Mouse (Mus musculus): ENCODE measurements around the gene Atp1b1. TPM values are rescaled to one million over a fixed set of nuclear protein-coding genes. Genes with fewer than 3 reads are reported as not detected.
A peak's percentile ranks its signal among the peaks of the same experiment; 100 is the strongest.

Gene Atp1b1
- polyA plus RNA-seq, 1 experiment = 369 TPM

GRCm38 (mm10) chr1:164445620-164446162 lies 12.5 kb downstream of the Atp1b1 start:
- WGBS = 69% methylated on average over 5 of the region's 5 CpGs
- no peaks in the 10 kb centered on the region for H3K27me3 ChIP-seq (ENCODE audit: control insufficient read depth, insufficient read depth, low read length)
- H3K4me3 ChIP-seq (ENCODE audit: low read depth, low read length) = no peak overlapping the region
- peaks cover 91% of the 10 kb centered on the region for H3K36me3 ChIP-seq (ENCODE audit: control insufficient read depth, insufficient read depth, low read length)
- H3K4me1 ChIP-seq (ENCODE audit: control insufficient read depth, insufficient read depth, insufficient read length, low read length) = peaks cover 16% of the 10 kb centered on the region
- 0 out of 2 replicates have a peak overlapping the region, but pooled peaks have one; percentile 20 for H3K27ac ChIP-seq (ENCODE audit: insufficient read depth, low read depth, low read length)
- TF ChIP-seq CTCF (IDR thresholded peaks at IDR 0.05; ENCODE audit: extremely low read depth, insufficient read length, insufficient replicate concordance, low read depth, low read length) (no peak), POLR2A (IDR thresholded peaks at IDR 0.05; ENCODE audit: low read depth, low read length) (no peak)

GRCm38 (mm10) chr1:164441408-164441974 lies 16.7 kb downstream of the Atp1b1 start:
- Histone ChIP-seq H3K36me3 (ENCODE audit: control insufficient read depth, insufficient read depth, low read length) (peaks cover 91% of the 10 kb centered on the region), H3K4me1 (ENCODE audit: control insufficient read depth, insufficient read depth, insufficient read length, low read length) (peaks cover 6% of the 10 kb centered on the region), H3K27me3 (ENCODE audit: control insufficient read depth, insufficient read depth, low read length) (no peaks in the 10 kb centered on the region), H3K27ac (ENCODE audit: insufficient read depth, low read depth, low read length) (no peak overlapping the region), H3K4me3 (ENCODE audit: low read depth, low read length) (no peak overlapping the region)
- 73% methylated on average over 18 of the region's 18 CpGs for WGBS
- no peak for TF ChIP-seq CTCF (IDR thresholded peaks at IDR 0.05; ENCODE audit: extremely low read depth, insufficient read length, insufficient replicate concordance, low read depth, low read length)
- TF ChIP-seq POLR2A (IDR thresholded peaks at IDR 0.05; ENCODE audit: low read depth, low read length) = no peak

- Histone ChIP-seq H3K27ac (ENCODE audit: insufficient read depth, low read depth, low read length) (no peak overlapping the region), H3K27me3 (ENCODE audit: control insufficient read depth, insufficient read depth, low read length) (no peaks in the 10 kb centered on the region), H3K4me3 (ENCODE audit: low read depth, low read length) (no peak overlapping the region), H3K36me3 (ENCODE audit: control insufficient read depth, insufficient read depth, low read length) (peaks cover 88% of the 10 kb centered on the region), H3K4me1 (ENCODE audit: control insufficient read depth, insufficient read depth, insufficient read length, low read length) (peaks cover 5% of the 10 kb centered on the region)
- WGBS = 58% methylated on average over 11 of the region's 11 CpGs
- TF ChIP-seq POLR2A (IDR thresholded peaks at IDR 0.05; ENCODE audit: low read depth, low read length) (no peak), CTCF (IDR thresholded peaks at IDR 0.05; ENCODE audit: extremely low read depth, insufficient read length, insufficient replicate concordance, low read depth, low read length) (no peak)
Observed at GRCm38 (mm10) chr1:164440708-164441407, 17.3 kb downstream of the Atp1b1 start.

GRCm38 (mm10) chr1:164440230-164440629 lies 17.9 kb downstream of the Atp1b1 start:
- Histone ChIP-seq H3K27me3 (ENCODE audit: control insufficient read depth, insufficient read depth, low read length) (no peaks in the 10 kb centered on the region), H3K36me3 (ENCODE audit: control insufficient read depth, insufficient read depth, low read length) (peaks cover 83% of the 10 kb centered on the region), H3K4me3 (ENCODE audit: low read depth, low read length) (no peak overlapping the region), H3K27ac (ENCODE audit: insufficient read depth, low read depth, low read length) (no peak overlapping the region), H3K4me1 (ENCODE audit: control insufficient read depth, insufficient read depth, insufficient read length, low read length) (peaks cover 5% of the 10 kb centered on the region)
- no peak for TF ChIP-seq CTCF (IDR thresholded peaks at IDR 0.05; ENCODE audit: extremely low read depth, insufficient read length, insufficient replicate concordance, low read depth, low read length)
- TF ChIP-seq POLR2A (IDR thresholded peaks at IDR 0.05; ENCODE audit: low read depth, low read length) = no peak
- 73% methylated on average over 6 of the region's 6 CpGs for WGBS

- TF ChIP-seq POLR2A (IDR thresholded peaks at IDR 0.05; ENCODE audit: low read depth, low read length) (no peak), CTCF (IDR thresholded peaks at IDR 0.05; ENCODE audit: extremely low read depth, insufficient read length, insufficient replicate concordance, low read depth, low read length) (no peak)
- no peak overlapping the region for H3K4me3 ChIP-seq (ENCODE audit: low read depth, low read length)
- 0 out of 2 replicates have a peak overlapping the region, but pooled peaks have one; percentile 16 for H3K27ac ChIP-seq (ENCODE audit: insufficient read depth, low read depth, low read length)
- WGBS = 54% methylated on average over 7 of the region's 7 CpGs
- H3K4me1 ChIP-seq (ENCODE audit: control insufficient read depth, insufficient read depth, insufficient read length, low read length) = peaks cover 5% of the 10 kb centered on the region
- H3K36me3 ChIP-seq (ENCODE audit: control insufficient read depth, insufficient read depth, low read length) = peaks cover 52% of the 10 kb centered on the region
- H3K27me3 ChIP-seq (ENCODE audit: control insufficient read depth, insufficient read depth, low read length) = no peaks in the 10 kb centered on the region
Observed at GRCm38 (mm10) chr1:164436749-164437148, 21.4 kb downstream of the Atp1b1 start.

- TF ChIP-seq POLR2A (IDR thresholded peaks at IDR 0.05; ENCODE audit: low read depth, low read length) (no peak), CTCF (IDR thresholded peaks at IDR 0.05; ENCODE audit: extremely low read depth, insufficient read length, insufficient replicate concordance, low read depth, low read length) (no peak)
- WGBS = 31% methylated on average over 6 of the region's 6 CpGs
- Histone ChIP-seq H3K36me3 (ENCODE audit: control insufficient read depth, insufficient read depth, low read length) (peaks cover 25% of the 10 kb centered on the region), H3K4me3 (ENCODE audit: low read depth, low read length) (no peak overlapping the region), H3K27ac (ENCODE audit: insufficient read depth, low read depth, low read length) (peak overlapping the region; percentile 39; the same call in 1 of the 2 replicates), H3K27me3 (ENCODE audit: control insufficient read depth, insufficient read depth, low read length) (no peaks in the 10 kb centered on the region), H3K4me1 (ENCODE audit: control insufficient read depth, insufficient read depth, insufficient read length, low read length) (peaks cover 2% of the 10 kb centered on the region; the same call in 1 of the 2 replicates)
Observed at GRCm38 (mm10) chr1:164434049-164434448, 24.1 kb downstream of the Atp1b1 start.

- Histone ChIP-seq H3K4me3 (ENCODE audit: low read depth, low read length) (no peak overlapping the region), H3K27me3 (ENCODE audit: control insufficient read depth, insufficient read depth, low read length) (no peaks in the 10 kb centered on the region), H3K27ac (ENCODE audit: insufficient read depth, low read depth, low read length) (no peak overlapping the region), H3K36me3 (ENCODE audit: control insufficient read depth, insufficient read depth, low read length) (peaks cover 13% of the 10 kb centered on the region), H3K4me1 (ENCODE audit: control insufficient read depth, insufficient read depth, insufficient read length, low read length) (no peaks in the 10 kb centered on the region)
- WGBS = 86% methylated on average over 5 of the region's 5 CpGs
- TF ChIP-seq CTCF (IDR thresholded peaks at IDR 0.05; ENCODE audit: extremely low read depth, insufficient read length, insufficient replicate concordance, low read depth, low read length) (no peak), POLR2A (IDR thresholded peaks at IDR 0.05; ENCODE audit: low read depth, low read length) (no peak)
Observed at GRCm38 (mm10) chr1:164432649-164433048, 25.5 kb downstream of the Atp1b1 start.

Data from small intestine, adult 2 months (tissue).